Mouse (Mus musculus) right cerebral cortex, adult 2 months (tissue): ENCODE measurements around the gene Nubpl.
A peak's percentile ranks its signal among the peaks of the same experiment; 100 is the strongest.

Source experiments
- DNase-seq, 2 experiments: peaks; one replicate each; pipeline ENCODE4 v3.0.0; 2021 to 2022; ENCODE audit warnings: low spot score in 2 of 2

The Nubpl gene

GRCm38 (mm10) chr12:52242712-52243111 lies 145.2 kb downstream of the Nubpl start:
- no peak for DNase-seq

- no peak for DNase-seq
These were observed 149.9 kb downstream of the Nubpl start for GRCm38 (mm10) chr12:52247438-52247837.

- no peak for DNase-seq
These were observed 151.0 kb downstream of the Nubpl start for GRCm38 (mm10) chr12:52248531-52248930.

GRCm38 (mm10) chr12:52254089-52254488 lies 156.6 kb downstream of the Nubpl start:
- DNase-seq: no peak

DNA sequence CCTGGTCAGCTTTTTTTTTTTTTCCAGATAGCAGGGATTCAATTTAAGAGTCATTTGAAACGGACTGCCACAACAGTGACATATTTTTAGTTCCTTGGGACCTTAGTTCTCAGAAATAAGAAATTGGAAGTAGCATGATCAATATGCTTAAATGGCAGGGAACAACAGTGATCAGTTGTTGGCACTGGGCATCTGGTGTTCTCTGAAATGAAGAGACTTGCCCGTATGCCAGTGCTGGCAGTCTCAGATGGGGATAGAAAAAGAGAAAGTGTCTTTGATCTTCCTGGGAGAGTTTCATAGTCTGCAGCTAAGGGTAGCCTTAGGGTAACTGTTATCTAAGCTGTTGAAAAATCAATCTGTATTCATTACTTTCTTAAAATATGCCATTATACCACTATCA lies 170.6 kb downstream of the Nubpl start:
- no peak for DNase-seq

GRCm38 (mm10) chr12:52272828-52273227 lies 175.3 kb downstream of the Nubpl start:
- DNase-seq: peak in 1 of 2 experiments; percentile 20

- DNase-seq: no peak
These were observed 178.8 kb downstream of the Nubpl start for GRCm38 (mm10) chr12:52276320-52276719.

DNA sequence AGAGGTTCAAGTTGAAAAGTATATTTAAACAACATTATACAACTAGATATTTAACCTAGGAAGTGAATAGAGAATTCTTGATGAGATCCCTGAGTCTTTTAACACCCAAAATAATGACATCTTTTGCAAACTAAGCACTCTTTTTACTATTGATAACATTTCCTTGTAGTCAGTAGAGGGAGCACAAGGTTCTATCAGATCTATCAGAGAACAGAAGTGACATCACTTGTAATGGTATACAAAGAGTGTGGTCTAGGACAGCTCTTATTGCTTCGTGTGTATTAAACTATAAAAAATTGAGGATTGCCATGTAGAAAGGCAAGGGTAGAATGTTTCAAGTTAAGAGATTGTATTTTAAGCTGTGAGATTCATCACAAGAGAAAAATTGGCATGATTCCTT lies 183.7 kb downstream of the Nubpl start:
- DNase-seq: no peak

DNA sequence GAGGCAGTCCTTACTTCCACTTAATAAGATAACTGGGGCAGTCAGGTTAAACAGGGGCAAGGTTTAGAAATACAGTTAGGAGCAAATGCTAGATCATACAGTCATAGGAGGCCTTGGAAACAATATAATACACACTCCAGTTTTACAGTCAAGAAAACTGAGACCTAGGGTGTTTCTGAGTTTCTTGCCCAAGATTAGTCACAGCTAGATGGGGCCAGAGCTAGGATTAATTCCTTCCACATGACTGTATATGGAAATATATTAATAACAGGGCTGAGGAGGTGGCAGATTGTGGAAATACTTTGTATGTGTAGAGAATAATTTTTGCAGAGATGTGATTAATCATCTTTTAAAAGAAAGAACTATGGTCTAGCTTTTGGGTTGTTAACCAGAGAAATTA lies 186.9 kb downstream of the Nubpl start:
- DNase-seq: no peak

GRCm38 (mm10) chr12:52286802-52287201 lies 189.3 kb downstream of the Nubpl start:
- DNase-seq: no peak

- no peak for DNase-seq
These were observed 191.0 kb downstream of the Nubpl start for GRCm38 (mm10) chr12:52288537-52288936.

DNA sequence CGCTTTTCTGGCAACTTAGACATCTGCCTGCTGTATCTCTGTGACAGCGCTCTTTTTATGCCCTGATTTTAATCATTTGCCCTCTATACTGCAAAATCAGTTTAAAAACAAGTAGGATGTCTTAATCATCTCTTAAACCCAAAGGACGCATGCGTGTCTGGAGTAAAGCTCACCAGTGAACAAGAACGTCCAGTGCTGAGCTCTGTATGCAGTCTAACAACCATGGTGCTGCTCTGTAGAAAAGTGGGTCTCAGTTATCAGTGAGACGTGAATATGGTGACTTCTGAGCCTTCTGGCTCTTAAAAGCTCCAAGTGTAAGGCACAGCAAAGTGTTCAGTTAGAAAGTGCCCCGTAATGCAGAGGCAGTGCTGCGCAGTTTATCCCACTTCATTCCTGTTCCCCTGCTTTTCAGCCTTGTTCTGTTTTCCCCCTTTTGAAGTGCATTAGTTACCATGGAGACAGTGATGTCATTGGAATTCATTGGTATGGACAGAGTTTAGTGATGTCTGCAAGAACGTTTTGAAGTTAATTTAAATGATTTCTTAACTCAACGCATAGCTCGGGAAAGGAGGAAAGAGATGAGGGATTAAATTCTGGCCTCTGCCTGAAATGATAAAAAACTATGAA lies 191.5 kb downstream of the Nubpl start:
- DNase-seq: no peak

- DNase-seq: no peak
These were observed 192.1 kb downstream of the Nubpl start for GRCm38 (mm10) chr12:52289594-52289993.

DNA sequence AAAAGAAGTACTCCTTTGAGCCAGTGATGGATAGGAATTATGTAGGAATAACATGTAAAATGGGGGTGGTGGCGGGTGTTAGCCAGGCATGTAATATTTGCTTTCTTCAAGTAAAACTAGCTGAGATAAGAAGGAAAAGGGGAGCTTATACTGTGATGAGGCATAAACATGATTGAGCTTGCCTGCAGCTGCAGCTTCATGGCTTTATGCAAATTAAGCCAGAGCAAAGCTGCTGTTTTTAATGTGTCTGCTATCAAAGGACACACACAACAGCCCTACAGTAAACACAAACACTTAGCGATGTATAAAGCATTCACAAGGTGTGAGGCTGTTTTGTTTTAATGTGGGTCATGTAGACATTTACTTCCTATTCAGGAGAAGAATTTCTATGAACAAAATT lies 196.4 kb downstream of the Nubpl start:
- no peak for DNase-seq

DNA sequence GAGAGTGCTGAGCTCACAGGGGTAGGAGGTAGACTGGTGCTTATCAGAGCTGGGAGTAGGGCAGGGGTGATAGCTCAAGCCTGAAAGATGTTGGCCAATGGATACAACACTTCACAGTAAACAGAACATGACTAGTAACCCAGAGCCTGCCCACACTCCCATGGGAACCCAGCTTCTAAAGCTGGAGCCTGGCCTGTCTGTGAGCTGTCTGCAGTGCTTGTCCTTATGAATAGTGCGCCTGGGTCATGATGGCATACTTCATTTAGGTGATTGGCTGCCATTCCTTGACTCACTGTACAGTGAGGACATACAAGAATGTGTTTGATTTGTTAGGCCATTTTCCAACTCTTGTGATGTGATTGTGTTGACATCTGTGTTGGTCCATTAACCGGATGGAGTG lies 200.5 kb downstream of the Nubpl start:
- no peak for DNase-seq

- DNase-seq: no peak
These were observed 201.1 kb downstream of the Nubpl start for GRCm38 (mm10) chr12:52298683-52299082.

GRCm38 (mm10) chr12:52302961-52303360 lies 205.4 kb downstream of the Nubpl start:
- DNase-seq: no peak

- DNase-seq: no peak
These were observed 208.8 kb downstream of the Nubpl start for GRCm38 (mm10) chr12:52306348-52306747.

DNA sequence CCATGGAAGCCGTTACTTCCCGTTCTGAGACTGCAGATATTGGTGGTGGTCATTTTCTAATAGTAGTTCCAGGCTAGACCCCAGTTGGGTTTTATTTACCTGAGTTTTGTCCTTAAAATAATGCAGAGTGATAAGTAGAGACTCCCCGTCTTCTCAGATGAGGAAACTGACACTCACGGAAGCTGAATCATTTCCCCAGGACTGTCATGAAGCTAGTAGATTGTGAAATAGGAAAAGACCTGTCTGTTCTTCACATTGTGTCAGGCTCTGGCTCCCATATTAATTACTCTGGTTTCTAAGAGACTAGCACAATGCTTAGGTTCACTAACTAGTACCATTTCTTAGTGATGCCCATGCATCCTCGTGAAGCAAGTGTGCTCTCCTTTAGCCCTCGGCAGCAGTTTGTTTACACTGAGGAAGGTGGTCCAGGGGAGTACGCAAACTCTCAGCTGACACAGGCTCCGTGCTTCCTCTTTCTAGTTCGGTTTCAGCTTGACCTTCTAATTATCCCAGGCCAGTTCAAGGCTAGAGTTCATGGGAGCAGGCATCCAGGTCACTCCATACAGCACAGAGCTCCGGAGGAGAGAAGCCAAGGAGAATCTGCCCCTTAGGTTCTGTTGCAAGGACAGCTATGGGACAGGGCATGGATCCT lies 209.9 kb downstream of the Nubpl start:
- DNase-seq: no peak

DNA sequence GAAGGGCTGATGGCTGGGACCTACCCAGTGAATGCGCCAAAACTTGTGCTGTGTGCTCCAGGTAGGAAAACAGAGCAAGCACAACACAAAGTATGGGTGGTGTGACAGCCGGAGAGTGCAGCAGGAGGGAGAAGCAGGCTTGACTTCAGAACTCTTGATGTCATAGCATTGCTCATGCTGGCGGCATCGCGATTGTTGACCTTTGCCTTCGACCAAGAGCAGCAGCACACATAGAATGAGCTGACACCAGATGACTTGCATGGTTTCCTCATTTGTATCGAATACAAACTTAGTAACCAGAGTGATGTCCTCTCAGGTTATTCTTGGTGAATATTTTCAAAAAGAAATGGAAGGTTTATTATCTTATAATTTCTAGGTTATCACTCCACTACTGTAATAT lies 211.1 kb downstream of the Nubpl start:
- no peak for DNase-seq

DNA sequence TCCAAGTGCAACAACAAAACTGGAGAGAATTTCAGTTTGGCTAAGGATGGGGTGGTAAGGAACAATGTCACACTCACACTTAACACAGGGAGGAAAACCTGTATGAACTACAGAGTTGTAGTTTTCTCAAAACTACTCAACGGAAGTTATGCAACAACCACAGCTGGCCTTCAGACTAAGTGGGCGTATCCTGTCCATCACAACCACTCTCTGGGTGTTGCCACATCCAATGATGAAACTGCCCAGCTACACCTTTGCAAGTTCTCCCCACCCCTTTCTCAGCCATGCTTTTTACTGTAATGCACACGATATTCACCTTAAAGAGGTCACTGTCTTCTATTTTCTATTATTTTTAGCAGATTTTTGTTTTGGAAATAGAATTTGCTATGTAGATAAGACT lies 217.3 kb downstream of the Nubpl start:
- no peak for DNase-seq

DNA sequence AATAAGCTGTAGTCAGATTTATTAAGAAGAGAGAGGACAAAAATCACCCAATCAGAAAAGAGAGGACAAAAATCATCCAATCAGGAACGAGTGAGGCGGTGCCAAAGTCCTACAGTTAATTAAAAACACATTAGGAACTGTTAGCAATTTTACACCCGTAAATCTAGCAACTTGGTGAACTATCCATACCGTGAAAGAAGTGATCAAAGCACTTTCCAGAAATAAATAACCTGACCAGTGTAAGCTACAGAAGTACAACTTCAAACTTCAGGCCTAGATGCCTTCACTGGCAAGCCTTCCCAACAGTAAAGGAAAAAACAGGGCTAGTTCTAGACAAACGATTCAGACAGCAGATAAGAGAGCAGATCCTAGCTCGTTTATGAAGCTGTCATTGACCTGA lies 220.1 kb downstream of the Nubpl start:
- DNase-seq: no peak

- DNase-seq: no peak
These were observed 220.9 kb downstream of the Nubpl start for GRCm38 (mm10) chr12:52318426-52318825.

DNA sequence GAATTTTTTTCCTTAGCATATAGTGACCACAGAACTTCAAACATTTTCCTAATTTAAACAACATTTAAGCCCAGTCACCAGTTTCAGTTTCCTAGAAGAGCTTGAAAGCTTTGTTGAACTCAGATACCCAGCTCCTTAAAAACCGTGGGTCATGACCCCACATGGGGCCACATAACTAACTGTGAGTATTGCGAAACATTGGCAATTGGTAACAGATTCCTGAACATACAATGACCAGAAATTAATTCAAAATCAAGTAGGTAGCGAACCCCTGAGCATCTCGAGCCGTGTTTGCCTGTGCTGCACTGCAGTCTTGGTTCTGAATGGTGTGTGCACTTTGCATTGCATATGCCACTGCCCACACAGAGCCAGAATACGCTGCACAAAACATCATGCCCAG lies 221.6 kb downstream of the Nubpl start:
- DNase-seq: no peak
